ENCODE assay signal across 10 mouse cellular contexts in the genomic region with DNA sequence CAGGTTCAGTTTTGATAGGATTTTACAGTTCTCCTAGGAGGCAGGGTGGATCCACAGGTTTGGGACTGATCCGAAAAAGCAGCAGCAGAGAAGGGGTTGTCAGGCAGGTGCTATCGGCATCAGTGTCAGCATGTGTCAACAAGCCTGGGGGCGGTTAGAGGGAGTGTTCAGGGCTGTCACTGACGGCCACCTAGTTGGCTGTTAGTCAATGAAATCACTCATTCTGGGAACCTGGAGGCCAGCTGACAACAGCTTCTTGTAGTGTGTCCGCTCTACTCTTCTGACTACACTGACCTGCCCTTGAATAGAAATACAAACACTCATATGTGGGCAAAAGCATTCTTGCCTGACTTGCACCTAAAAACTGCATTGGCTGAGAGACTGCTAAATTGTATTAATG. TPM values are rescaled to one million over a fixed set of nuclear protein-coding genes. Genes with fewer than 3 reads are reported as not detected.
A peak's percentile ranks its signal among the peaks of the same experiment; 100 is the strongest.
DNase-seq lines count a peak whose midpoint lies in the region; ATAC-seq lines count a peak whose summit lies in the region.
"Had no signal": no experiment of that assay in that cellular context is flagged by ENCODE, and none has a peak within 500 bp of the region (broad histone marks: within the 10 kb centered on the region; RNA-seq: fewer than 3 reads in every experiment).

No protein-coding gene starts in this region.

- no peak overlapping the region for H3K4me3 ChIP-seq in hindbrain, embryonic 14.5 days (replicated peaks; ENCODE audit: low read length)
- no peak overlapping the region for H3K4me3 ChIP-seq in hindbrain, embryonic 12.5 days
- H3K4me3 ChIP-seq in midbrain, embryonic 14.5 days (replicated peaks; ENCODE audit: low read depth, low read length), result no peak overlapping the region
- H3K4me3 ChIP-seq in midbrain, embryonic 11.5 days (ENCODE audit: low read depth, low read length), result no peak overlapping the region
- H3K4me3 ChIP-seq in liver, embryonic 15.5 days (replicated peaks), result no peak overlapping the region
- H3K4me3 ChIP-seq: heart, embryonic 12.5 days had no signal

- ATAC-seq in hindbrain, embryonic 14.5 days (ENCODE audit: low FRiP score), result no peak
- ATAC-seq in hindbrain, embryonic 12.5 days (ENCODE audit: low FRiP score), result no peak
- ATAC-seq in midbrain, embryonic 14.5 days (ENCODE audit: low FRiP score, low TSS enrichment), result no peak
- no peak for ATAC-seq in midbrain, embryonic 11.5 days (ENCODE audit: low FRiP score)
- ATAC-seq in liver, embryonic 15.5 days (ENCODE audit: insufficient read depth), result peak; percentile 29; the same call in 1 of the 2 replicates
- ATAC-seq in megakaryocyte, adult 5-6 weeks (ENCODE audit: poor library complexity, severe bottlenecking), result no peak

- no peak overlapping the region for H3K4me2 ChIP-seq in hindbrain, embryonic 14.5 days (replicated peaks)
- H3K4me2 ChIP-seq in hindbrain, embryonic 12.5 days (replicated peaks), result no peak overlapping the region
- H3K4me2 ChIP-seq in midbrain, embryonic 14.5 days (ENCODE audit: low read length), result no peak overlapping the region
- no peak overlapping the region for H3K4me2 ChIP-seq in midbrain, embryonic 11.5 days
- H3K4me2 ChIP-seq in liver, embryonic 15.5 days, result no peak overlapping the region
- H3K4me2 ChIP-seq: heart, embryonic 12.5 days; lung, embryonic 14.5 days had no signal

- peaks cover 14% of the 10 kb centered on the region for H3K4me1 ChIP-seq in hindbrain, embryonic 14.5 days (replicated peaks; ENCODE audit: control insufficient read depth, insufficient read depth, low read length)
- peaks cover 10% of the 10 kb centered on the region for H3K4me1 ChIP-seq in hindbrain, embryonic 12.5 days
- peaks cover 16% of the 10 kb centered on the region; the same call in 1 of the 2 replicates for H3K4me1 ChIP-seq in midbrain, embryonic 14.5 days (ENCODE audit: control insufficient read depth, insufficient read depth, low read length)
- H3K4me1 ChIP-seq in midbrain, embryonic 11.5 days (ENCODE audit: control insufficient read depth, insufficient read depth, low read length), result peaks cover 4% of the 10 kb centered on the region
- H3K4me1 ChIP-seq in liver, embryonic 15.5 days (replicated peaks), result no peaks in the 10 kb centered on the region; the same call in none of the 2 replicates

- no peaks in the 10 kb centered on the region for H3K9me3 ChIP-seq in hindbrain, embryonic 14.5 days (ENCODE audit: control insufficient read depth, low read length)
- no peaks in the 10 kb centered on the region for H3K9me3 ChIP-seq in hindbrain, embryonic 12.5 days (replicated peaks)
- no peaks in the 10 kb centered on the region for H3K9me3 ChIP-seq in midbrain, embryonic 14.5 days (ENCODE audit: control insufficient read depth, low read length)
- H3K9me3 ChIP-seq in midbrain, embryonic 11.5 days (ENCODE audit: control insufficient read depth, low read length), result no peaks in the 10 kb centered on the region
- no peaks in the 10 kb centered on the region for H3K9me3 ChIP-seq in liver, embryonic 15.5 days (replicated peaks)
- H3K9me3 ChIP-seq: heart, embryonic 12.5 days had no signal

- H3K27ac ChIP-seq in hindbrain, embryonic 14.5 days, result peak overlapping the region; percentile 60
- H3K27ac ChIP-seq in hindbrain, embryonic 12.5 days, result no peak overlapping the region
- H3K27ac ChIP-seq in midbrain, embryonic 14.5 days (replicated peaks; ENCODE audit: low read depth, low read length), result peak overlapping the region; percentile 78
- no peak overlapping the region for H3K27ac ChIP-seq in midbrain, embryonic 11.5 days (ENCODE audit: low read depth, low read length)
- peak overlapping the region; percentile 0; the same call in 1 of the 2 replicates for H3K27ac ChIP-seq in liver, embryonic 15.5 days (replicated peaks)

- no peaks in the 10 kb centered on the region for H3K27me3 ChIP-seq in hindbrain, embryonic 14.5 days (ENCODE audit: control insufficient read depth, insufficient read depth, low read length)
- H3K27me3 ChIP-seq in hindbrain, embryonic 12.5 days, result no peaks in the 10 kb centered on the region
- no peaks in the 10 kb centered on the region for H3K27me3 ChIP-seq in midbrain, embryonic 14.5 days (ENCODE audit: control insufficient read depth, insufficient read depth, low read length)
- no peaks in the 10 kb centered on the region for H3K27me3 ChIP-seq in midbrain, embryonic 11.5 days (ENCODE audit: control insufficient read depth, insufficient read depth, low read length)
- no peaks in the 10 kb centered on the region for H3K27me3 ChIP-seq in liver, embryonic 15.5 days

- no peak for DNase-seq in hindbrain, embryonic 14.5 days (ENCODE audit: low spot score)
- peak; percentile 8 for DNase-seq in midbrain, embryonic 14.5 days
- DNase-seq in midbrain, embryonic 11.5 days (ENCODE audit: low spot score, missing footprints), result no peak
- no peak for DNase-seq in cerebellum, postnatal 36 days
- DNase-seq: thymus, adult 18-20 months had no signal

- 0 out of 2 replicates have a peak overlapping the region, but pooled peaks have one; percentile 22 for H3K9ac ChIP-seq in hindbrain, embryonic 14.5 days
- H3K9ac ChIP-seq in hindbrain, embryonic 12.5 days, result no peak overlapping the region
- H3K9ac ChIP-seq in midbrain, embryonic 14.5 days (replicated peaks; ENCODE audit: low read length), result peak overlapping the region; percentile 14; the same call in 1 of the 2 replicates
- no peak overlapping the region for H3K9ac ChIP-seq in midbrain, embryonic 11.5 days (ENCODE audit: low read length)
- H3K9ac ChIP-seq in liver, embryonic 15.5 days, result no peak overlapping the region
- H3K9ac ChIP-seq: heart, embryonic 12.5 days; lung, embryonic 14.5 days had no signal

- WGBS in hindbrain, embryonic 14.5 days, result 65% methylated on average over 5 of the region's 5 CpGs
- 68% methylated on average over 5 of the region's 5 CpGs for WGBS in hindbrain, embryonic 12.5 days
- 77% methylated on average over 5 of the region's 5 CpGs for WGBS in midbrain, embryonic 14.5 days
- 90% methylated on average over 5 of the region's 5 CpGs for WGBS in midbrain, embryonic 11.5 days
- WGBS in liver, embryonic 15.5 days (ENCODE audit: insufficient replicate concordance), result 70% methylated on average over 5 of the region's 5 CpGs

- no peaks in the 10 kb centered on the region; the same call in 1 of the 2 replicates for H3K36me3 ChIP-seq in hindbrain, embryonic 14.5 days (replicated peaks; ENCODE audit: control insufficient read depth, insufficient read depth)
- H3K36me3 ChIP-seq in hindbrain, embryonic 12.5 days, result peaks cover 10% of the 10 kb centered on the region; the same call in 1 of the 2 replicates
- H3K36me3 ChIP-seq in midbrain, embryonic 14.5 days (ENCODE audit: control insufficient read depth, insufficient read depth, low read length), result peaks cover 17% of the 10 kb centered on the region; the same call in 1 of the 2 replicates
- no peaks in the 10 kb centered on the region for H3K36me3 ChIP-seq in midbrain, embryonic 11.5 days (ENCODE audit: control insufficient read depth, insufficient read depth, low read length)
- H3K36me3 ChIP-seq in liver, embryonic 15.5 days (replicated peaks), result peaks cover 21% of the 10 kb centered on the region

RNA-seq across cellular contexts. Expression of gene Adi1, which starts 24.1 kb away (rescaled TPM):
- polyA plus RNA-seq in hindbrain, embryonic 14.5 days (2014; fragmentation: Nextera tagmentation; extraction: Ambion mirVana), result 27.5 and 29.2 TPM in 2 replicates
- polyA plus RNA-seq in hindbrain, embryonic 12.5 days (2016; fragmentation: Nextera tagmentation; extraction: Ambion mirVana), result 40.3 and 46.3 TPM in 2 replicates
- polyA plus RNA-seq in midbrain, embryonic 14.5 days (2014; fragmentation: Nextera tagmentation; extraction: Ambion mirVana), result 21.0 and 28.4 TPM in 2 replicates
- 45.0 and 48.1 TPM in 2 replicates for polyA plus RNA-seq in midbrain, embryonic 11.5 days (2014; fragmentation: Nextera tagmentation; extraction: Ambion mirVana)
- 53.4 and 56.7 TPM in 2 replicates for polyA plus RNA-seq in liver, embryonic 15.5 days (2015; fragmentation: Nextera tagmentation; extraction: Ambion mirVana)
- total RNA-seq in megakaryocyte, adult 5-6 weeks (2015), result 28.8 and 32.0 TPM in 2 replicates
- 7.6 and 9.1 TPM in 2 replicates for total RNA-seq in megakaryocyte, adult 5-6 weeks (2017)

RNA-seq across cellular contexts. Expression of gene Rnaseh1, which starts 49.7 kb away (rescaled TPM):
- polyA plus RNA-seq in hindbrain, embryonic 14.5 days (2014; fragmentation: Nextera tagmentation; extraction: Ambion mirVana), result 17.6 and 18.8 TPM in 2 replicates
- polyA plus RNA-seq in hindbrain, embryonic 12.5 days (2016; fragmentation: Nextera tagmentation; extraction: Ambion mirVana), result 26.7 and 31.5 TPM in 2 replicates
- 18.3 and 18.6 TPM in 2 replicates for polyA plus RNA-seq in midbrain, embryonic 14.5 days (2014; fragmentation: Nextera tagmentation; extraction: Ambion mirVana)
- polyA plus RNA-seq in midbrain, embryonic 11.5 days (2014; fragmentation: Nextera tagmentation; extraction: Ambion mirVana), result 27.1 and 28.8 TPM in 2 replicates
- polyA plus RNA-seq in liver, embryonic 15.5 days (2015; fragmentation: Nextera tagmentation; extraction: Ambion mirVana), result 10.8 and 11.7 TPM in 2 replicates
- total RNA-seq in megakaryocyte, adult 5-6 weeks (2015), result 17.1 and 21.2 TPM in 2 replicates
- 13.5 and 19.5 TPM in 2 replicates for total RNA-seq in megakaryocyte, adult 5-6 weeks (2017)

RNA-seq across cellular contexts. Expression of gene Trappc12, which starts 51.2 kb away (rescaled TPM):
- polyA plus RNA-seq in hindbrain, embryonic 14.5 days (2014; fragmentation: Nextera tagmentation; extraction: Ambion mirVana), result 39.1 and 41.3 TPM in 2 replicates
- 42.1 and 43.2 TPM in 2 replicates for polyA plus RNA-seq in hindbrain, embryonic 12.5 days (2016; fragmentation: Nextera tagmentation; extraction: Ambion mirVana)
- 43.3 and 49.8 TPM in 2 replicates for polyA plus RNA-seq in midbrain, embryonic 14.5 days (2014; fragmentation: Nextera tagmentation; extraction: Ambion mirVana)
- polyA plus RNA-seq in midbrain, embryonic 11.5 days (2014; fragmentation: Nextera tagmentation; extraction: Ambion mirVana), result 35.9 and 37.8 TPM in 2 replicates
- 16.7 and 18.1 TPM in 2 replicates for polyA plus RNA-seq in liver, embryonic 15.5 days (2015; fragmentation: Nextera tagmentation; extraction: Ambion mirVana)
- 25.9 and 29.7 TPM in 2 replicates for total RNA-seq in megakaryocyte, adult 5-6 weeks (2015)
- 34.3 and 40.3 TPM in 2 replicates for total RNA-seq in megakaryocyte, adult 5-6 weeks (2017)

RNA-seq across cellular contexts. Expression of gene Eipr1, which starts 52.5 kb away (rescaled TPM):
- 68.2 and 75.3 TPM in 2 replicates for polyA plus RNA-seq in hindbrain, embryonic 14.5 days (2014; fragmentation: Nextera tagmentation; extraction: Ambion mirVana)
- polyA plus RNA-seq in hindbrain, embryonic 12.5 days (2016; fragmentation: Nextera tagmentation; extraction: Ambion mirVana), result 48.9 and 49.6 TPM in 2 replicates
- 77.0 and 80.4 TPM in 2 replicates for polyA plus RNA-seq in midbrain, embryonic 14.5 days (2014; fragmentation: Nextera tagmentation; extraction: Ambion mirVana)
- polyA plus RNA-seq in midbrain, embryonic 11.5 days (2014; fragmentation: Nextera tagmentation; extraction: Ambion mirVana), result 40.4 and 43.0 TPM in 2 replicates
- polyA plus RNA-seq in liver, embryonic 15.5 days (2015; fragmentation: Nextera tagmentation; extraction: Ambion mirVana), result 27.1 and 31.7 TPM in 2 replicates
- total RNA-seq in megakaryocyte, adult 5-6 weeks (2015), result 21.2 and 22.7 TPM in 2 replicates
- total RNA-seq in megakaryocyte, adult 5-6 weeks (2017), result 26.9 and 33.8 TPM in 2 replicates

Comparison
In these comparisons a context has a peak if more than half of its experiments do, and no peak if none do; other contexts are left out.
1. H3K27ac ChIP-seq: peak in hindbrain, embryonic 14.5 days (single experiment), midbrain, embryonic 14.5 days (single experiment) and liver, embryonic 15.5 days (single experiment); none in hindbrain, embryonic 12.5 days (single experiment) and midbrain, embryonic 11.5 days (single experiment).
2. H3K9ac ChIP-seq: peak in hindbrain, embryonic 14.5 days (single experiment) and midbrain, embryonic 14.5 days (single experiment); none in hindbrain, embryonic 12.5 days (single experiment), midbrain, embryonic 11.5 days (single experiment) and liver, embryonic 15.5 days (single experiment).